In the genomic region with DNA sequence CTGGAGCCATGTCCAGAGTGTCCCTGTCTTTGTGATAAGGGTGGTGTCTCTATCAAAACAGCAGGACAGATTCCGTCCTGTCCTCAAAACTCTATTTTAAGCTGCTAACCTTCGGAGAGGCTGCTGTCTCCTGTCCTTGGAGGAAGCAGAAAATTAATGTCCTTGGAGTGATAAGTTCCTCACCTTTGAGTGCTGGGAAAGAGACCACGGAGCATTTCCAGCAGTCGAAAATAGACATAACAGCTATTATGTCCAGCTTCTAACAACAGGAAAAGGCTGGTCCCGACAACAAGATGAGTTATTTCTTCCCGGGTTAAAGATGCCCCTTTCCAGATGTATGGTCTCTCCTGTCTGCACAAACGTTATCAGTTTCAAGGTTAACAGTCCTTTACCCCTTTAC, we compare ENCODE assay signal across 21 mouse cellular contexts. TPM values are rescaled to one million over a fixed set of nuclear protein-coding genes. Genes with fewer than 3 reads are reported as not detected.
A peak's percentile ranks its signal among the peaks of the same experiment; 100 is the strongest.
DNase-seq lines count a peak whose midpoint lies in the region; TF ChIP-seq lines count a peak whose summit lies in the region.
"Had no signal": no experiment of that assay in that cellular context is flagged by ENCODE, and none has a peak within 500 bp of the region (broad histone marks: within the 10 kb centered on the region; RNA-seq: fewer than 3 reads in every experiment).

No protein-coding gene starts in this region.

- TF ChIP-seq CTCF in kidney, adult 2 months (conservative IDR thresholded peaks at IDR 0.05; ENCODE audit: insufficient read depth, insufficient read length, low read depth, low read length) = no peak

- peak overlapping the region; percentile 70 for H3K27ac ChIP-seq in kidney, adult 2 months (ENCODE audit: insufficient read depth, low read depth, low read length)

- 53% methylated on average over 7 of the region's 7 CpGs for WGBS in kidney, adult 2 months

- peaks cover 11% of the 10 kb centered on the region for H3K4me1 ChIP-seq in kidney, adult 2 months (ENCODE audit: control insufficient read depth, insufficient read depth, low read length)

- TF ChIP-seq POLR2A in kidney, adult 2 months (IDR thresholded peaks at IDR 0.05; ENCODE audit: low read depth, low read length) = no peak

- peak; percentile 46 for DNase-seq in kidney, adult 11 months
- no peak for DNase-seq in kidney, postnatal 10 days
- DNase-seq in kidney, adult 2 months = peak; percentile 69
- no peak for DNase-seq in kidney, postnatal 4 days
- DNase-seq in kidney, adult 9 months = peak; percentile 58
- DNase-seq in kidney, postnatal 25 days = no peak
- DNase-seq: adrenal gland, adult 2 months; adrenal gland, adult 8-10 months; adrenal gland, postnatal 10 days; adrenal gland, postnatal 14 days; adrenal gland, postnatal 25 days; adrenal gland, postnatal 36 days; B cell, adult 2 months; cerebellum, adult 11 months; cerebellum, adult 11-12 months; cerebellum, adult 18-20 months had no signal

- no peaks in the 10 kb centered on the region for H3K27me3 ChIP-seq in kidney, adult 2 months (replicated peaks; ENCODE audit: control insufficient read depth, insufficient read depth, low read length)
- H3K27me3 ChIP-seq: Patski had no signal

- no peaks in the 10 kb centered on the region for H3K36me3 ChIP-seq in kidney, adult 2 months (ENCODE audit: control insufficient read depth, insufficient read depth, low read length)
- H3K36me3 ChIP-seq: G1E had no signal

- no peak overlapping the region for H3K4me3 ChIP-seq in kidney, adult 2 months (ENCODE audit: insufficient read depth, low read depth, low read length)

RNA-seq across cellular contexts. Expression of gene Lmtk3, which starts 8.3 kb away (rescaled TPM):
- polyA plus RNA-seq in kidney, adult 2 months (2012; rRNA removed) = 5.7 and 7.3 TPM in 2 replicates
- polyA plus RNA-seq: activated CD4-positive, CD25-positive, alpha-beta regulatory T cell, adult 4 months; CD4-positive, CD25-positive, alpha-beta regulatory T cell, adult 4 months had no signal

RNA-seq across cellular contexts. Expression of gene Sult2b1, which starts 9.2 kb away (rescaled TPM):
- polyA plus RNA-seq in kidney, adult 2 months (2012; rRNA removed) = 4.2 and 6.1 TPM in 2 replicates
- polyA plus RNA-seq: G1E had no signal

RNA-seq across cellular contexts. Expression of gene Cyth2, which starts 39.1 kb away (rescaled TPM):
- 43.3 and 44.7 TPM in 2 replicates for polyA plus RNA-seq in kidney, adult 2 months (2012; rRNA removed)

RNA-seq across cellular contexts. Expression of gene Kcnj14, which starts 49.3 kb away (rescaled TPM):
- polyA plus RNA-seq in kidney, adult 2 months (2012; rRNA removed) = 0.28 and 0.31 TPM in 2 replicates
- polyA plus RNA-seq: activated CD4-positive, CD25-positive, alpha-beta regulatory T cell, adult 4 months; CD4-positive, CD25-positive, alpha-beta regulatory T cell, adult 4 months had no signal

RNA-seq across cellular contexts. Expression of gene Spaca4, which starts 49.6 kb away (rescaled TPM):
- polyA plus RNA-seq in kidney, adult 2 months (2012; rRNA removed) = 0.15 and 0.28 TPM in 2 replicates
- polyA plus RNA-seq: activated CD4-positive, CD25-positive, alpha-beta regulatory T cell, adult 4 months; adrenal gland, adult 2 months; brain, embryonic 14.5 days; CD4-positive, CD25-positive, alpha-beta regulatory T cell, adult 4 months; G1E; Patski had no signal

Comparison
In these comparisons a context has a peak if more than half of its experiments do, and no peak if none do; other contexts are left out.
1. DNase-seq: peak in kidney, adult 11 months (single experiment), kidney, adult 2 months (single experiment) and kidney, adult 9 months (single experiment); none in kidney, postnatal 10 days (single experiment), kidney, postnatal 4 days (0 of 2) and kidney, postnatal 25 days (0 of 2).